Comparison of ENCODE assay signal across 30 mouse cellular contexts in the genomic region with DNA sequence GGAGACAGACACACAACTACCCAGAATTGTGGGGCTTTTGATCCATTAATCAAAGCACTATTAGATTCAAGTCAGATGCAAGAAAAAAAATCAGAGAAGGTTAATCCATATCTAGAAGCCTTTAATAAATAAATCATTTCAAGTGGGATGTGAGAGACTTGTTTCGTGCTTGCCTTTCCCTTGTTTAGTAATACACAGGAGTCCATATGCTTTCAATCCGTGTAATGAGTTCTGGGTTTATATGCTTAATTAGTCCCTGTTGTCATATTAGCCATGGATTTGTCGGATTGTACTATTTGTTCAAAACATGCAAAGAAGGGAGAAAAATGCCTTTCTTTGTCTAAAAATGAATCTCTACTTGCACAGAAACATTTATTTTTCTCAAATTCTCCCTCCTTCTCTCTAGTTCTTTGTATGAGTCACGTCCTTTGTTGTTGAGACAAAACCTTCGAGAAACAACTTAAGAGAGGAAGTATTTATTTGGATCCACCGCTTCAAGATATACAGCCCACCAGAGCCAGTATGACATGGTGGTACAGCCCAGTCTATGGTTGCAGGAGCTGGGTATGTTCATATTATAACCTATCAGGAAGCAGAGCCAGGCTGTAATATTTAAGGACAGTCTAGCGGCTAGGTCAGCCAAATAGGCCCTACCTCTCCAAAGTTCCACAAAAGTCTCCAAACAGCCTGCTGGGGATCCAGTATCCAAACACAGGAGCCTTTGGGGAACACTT.
DNase-seq lines count a peak whose midpoint lies in the region; ATAC-seq and TF ChIP-seq lines count a peak whose summit lies in the region.
"Had no signal": no experiment of that assay in that cellular context is flagged by ENCODE, and none has a peak within 500 bp of the region (broad histone marks: within the 10 kb centered on the region; RNA-seq: fewer than 3 reads in every experiment).

No protein-coding gene starts in this region.

- H3K9me3 ChIP-seq in hindbrain, embryonic 14.5 days (ENCODE audit: control insufficient read depth, low read length), result no peaks in the 10 kb centered on the region
- no peaks in the 10 kb centered on the region for H3K9me3 ChIP-seq in hindbrain, embryonic 10.5 days
- no peaks in the 10 kb centered on the region for H3K9me3 ChIP-seq in midbrain, embryonic 14.5 days (ENCODE audit: control insufficient read depth, low read length)
- no peaks in the 10 kb centered on the region for H3K9me3 ChIP-seq in midbrain, postnatal 0 days (ENCODE audit: low read length)
- no peaks in the 10 kb centered on the region for H3K9me3 ChIP-seq in neural tube, embryonic 13.5 days
- H3K9me3 ChIP-seq: embryonic facial prominence, embryonic 13.5 days; embryonic facial prominence, embryonic 15.5 days; forebrain, embryonic 10.5 days; forebrain, embryonic 12.5 days; G1E had no signal

- H3K36me3 ChIP-seq in hindbrain, embryonic 14.5 days (replicated peaks; ENCODE audit: control insufficient read depth, insufficient read depth), result no peaks in the 10 kb centered on the region
- H3K36me3 ChIP-seq in hindbrain, embryonic 10.5 days, result no peaks in the 10 kb centered on the region
- H3K36me3 ChIP-seq in midbrain, embryonic 14.5 days (ENCODE audit: control insufficient read depth, insufficient read depth, low read length), result no peaks in the 10 kb centered on the region
- H3K36me3 ChIP-seq in midbrain, postnatal 0 days (ENCODE audit: insufficient read depth, low read length), result no peaks in the 10 kb centered on the region
- no peaks in the 10 kb centered on the region for H3K36me3 ChIP-seq in neural tube, embryonic 13.5 days
- H3K36me3 ChIP-seq: embryonic facial prominence, embryonic 13.5 days; embryonic facial prominence, embryonic 15.5 days; forebrain, embryonic 10.5 days; forebrain, embryonic 12.5 days; G1E had no signal

- TF ChIP-seq CTCF in midbrain, postnatal 0 days (IDR thresholded peaks at IDR 0.05), result no peak
- no peak for TF ChIP-seq CTCF in brain, embryonic 14.5 days (IDR thresholded peaks at IDR 0.05; ENCODE audit: borderline replicate concordance, extremely low read depth, insufficient read depth, insufficient read length)
- TF ChIP-seq CTCF in left cerebral cortex, adult 2 months (IDR thresholded peaks at IDR 0.05), result no peak

- no peak overlapping the region for H3K4me3 ChIP-seq in hindbrain, embryonic 14.5 days (replicated peaks; ENCODE audit: low read length)
- no peak overlapping the region for H3K4me3 ChIP-seq in hindbrain, embryonic 10.5 days
- no peak overlapping the region for H3K4me3 ChIP-seq in midbrain, embryonic 14.5 days (replicated peaks; ENCODE audit: low read depth, low read length)
- H3K4me3 ChIP-seq in midbrain, postnatal 0 days (ENCODE audit: low read depth, low read length), result no peak overlapping the region
- no peak overlapping the region for H3K4me3 ChIP-seq in neural tube, embryonic 13.5 days
- H3K4me3 ChIP-seq in left cerebral cortex, adult 2 months, result no peak overlapping the region
- H3K4me3 ChIP-seq: embryonic facial prominence, embryonic 13.5 days; embryonic facial prominence, embryonic 15.5 days; erythroblast, embryonic 14.5 days; forebrain, embryonic 10.5 days; forebrain, embryonic 12.5 days had no signal

- H3K27ac ChIP-seq in hindbrain, embryonic 14.5 days, result 0 out of 2 replicates have a peak overlapping the region, but pooled peaks have one; percentile 4
- no peak overlapping the region for H3K27ac ChIP-seq in hindbrain, embryonic 10.5 days
- H3K27ac ChIP-seq in midbrain, embryonic 14.5 days (replicated peaks; ENCODE audit: low read depth, low read length), result 0 out of 2 replicates have a peak overlapping the region, but pooled peaks have one; percentile 32
- no peak overlapping the region for H3K27ac ChIP-seq in midbrain, postnatal 0 days (ENCODE audit: low read depth, low read length)
- H3K27ac ChIP-seq in neural tube, embryonic 13.5 days (replicated peaks), result peak overlapping the region; percentile 28; the same call in 1 of the 2 replicates
- H3K27ac ChIP-seq in left cerebral cortex, adult 2 months, result no peak overlapping the region
- H3K27ac ChIP-seq: embryonic facial prominence, embryonic 13.5 days; embryonic facial prominence, embryonic 15.5 days; forebrain, embryonic 10.5 days; forebrain, embryonic 12.5 days had no signal

- peaks cover 9% of the 10 kb centered on the region; the same call in 1 of the 2 replicates for H3K4me1 ChIP-seq in hindbrain, embryonic 14.5 days (replicated peaks; ENCODE audit: control insufficient read depth, insufficient read depth, low read length)
- H3K4me1 ChIP-seq in hindbrain, embryonic 10.5 days (replicated peaks), result no peaks in the 10 kb centered on the region
- H3K4me1 ChIP-seq in midbrain, embryonic 14.5 days (ENCODE audit: control insufficient read depth, insufficient read depth, low read length), result no peaks in the 10 kb centered on the region
- no peaks in the 10 kb centered on the region for H3K4me1 ChIP-seq in midbrain, postnatal 0 days (ENCODE audit: insufficient read depth, low read length)
- H3K4me1 ChIP-seq in neural tube, embryonic 13.5 days (replicated peaks), result peaks cover 20% of the 10 kb centered on the region
- H3K4me1 ChIP-seq: embryonic facial prominence, embryonic 13.5 days; embryonic facial prominence, embryonic 15.5 days; forebrain, embryonic 12.5 days had no signal

- intact Hi-C loops in left cerebral cortex, adult 2 months (cut with DNase I), result no loop called here

- DNase-seq in hindbrain, embryonic 14.5 days (ENCODE audit: low spot score), result peak; percentile 39
- no peak for DNase-seq in hindbrain, embryonic 10.5 days (ENCODE audit: low spot score)
- peak; percentile 37 for DNase-seq in midbrain, embryonic 14.5 days
- no peak for DNase-seq in midbrain, postnatal 0 days (ENCODE audit: low spot score)
- no peak for DNase-seq in neural tube, embryonic 10.5 days (ENCODE audit: extremely low spot score, low spot score)
- peak; percentile 43 for DNase-seq in brain, embryonic 14.5 days (ENCODE audit: low read depth)
- DNase-seq in left cerebral cortex, adult 2 months (ENCODE audit: extremely low spot score in 1 of 2, low spot score in 2 of 2), result no peak
- DNase-seq: adrenal gland, adult 8-10 months; adrenal gland, postnatal 14 days; adrenal gland, postnatal 36 days; B cell, adult 2 months; cerebellum, adult 11 months; cerebellum, adult 18-20 months; cerebellum, adult 8-10 months; cerebellum, adult 9-11 months; cerebellum, postnatal 14 days; cerebellum, postnatal 36 days; embryo, embryonic 11 days had no signal

- no peak overlapping the region for H3K9ac ChIP-seq in hindbrain, embryonic 14.5 days
- H3K9ac ChIP-seq in midbrain, embryonic 14.5 days (replicated peaks; ENCODE audit: low read length), result no peak overlapping the region
- no peak overlapping the region for H3K9ac ChIP-seq in midbrain, postnatal 0 days (replicated peaks; ENCODE audit: low read length, poor library complexity, severe bottlenecking)
- no peak overlapping the region for H3K9ac ChIP-seq in neural tube, embryonic 13.5 days
- H3K9ac ChIP-seq: embryonic facial prominence, embryonic 13.5 days; embryonic facial prominence, embryonic 15.5 days; forebrain, embryonic 12.5 days had no signal

- no peak overlapping the region for H3K4me2 ChIP-seq in hindbrain, embryonic 14.5 days (replicated peaks)
- H3K4me2 ChIP-seq in midbrain, embryonic 14.5 days (ENCODE audit: low read length), result no peak overlapping the region
- no peak overlapping the region for H3K4me2 ChIP-seq in midbrain, postnatal 0 days (ENCODE audit: low read depth, low read length, poor library complexity, severe bottlenecking)
- no peak overlapping the region for H3K4me2 ChIP-seq in neural tube, embryonic 13.5 days
- H3K4me2 ChIP-seq: embryonic facial prominence, embryonic 13.5 days; embryonic facial prominence, embryonic 15.5 days; forebrain, embryonic 12.5 days had no signal

- WGBS in hindbrain, embryonic 14.5 days, result 65% methylated on average over 7 of the region's 7 CpGs
- 85% methylated on average over 7 of the region's 7 CpGs for WGBS in hindbrain, embryonic 10.5 days
- 67% methylated on average over 7 of the region's 7 CpGs for WGBS in midbrain, embryonic 14.5 days
- WGBS in midbrain, postnatal 0 days, result 64% methylated on average over 7 of the region's 7 CpGs
- 52% methylated on average over 7 of the region's 7 CpGs for WGBS in neural tube, embryonic 13.5 days

- 0 out of 2 replicates have a peak, but pooled peaks have one; percentile 32 for ATAC-seq in hindbrain, embryonic 14.5 days (ENCODE audit: low FRiP score)
- ATAC-seq in midbrain, embryonic 14.5 days (ENCODE audit: low FRiP score, low TSS enrichment), result peak; percentile 60; the same call in 1 of the 2 replicates
- ATAC-seq in midbrain, postnatal 0 days (ENCODE audit: low FRiP score), result no peak
- peak; percentile 78 for ATAC-seq in neural tube, embryonic 13.5 days (ENCODE audit: low read depth)
- ATAC-seq: activated CD4-positive, CD25-positive, alpha-beta regulatory T cell, adult 4 months; CD4-positive, CD25-positive, alpha-beta regulatory T cell, adult 4 months; forebrain, embryonic 14.5 days; Patski had no signal

- no peaks in the 10 kb centered on the region for H3K27me3 ChIP-seq in hindbrain, embryonic 14.5 days (ENCODE audit: control insufficient read depth, insufficient read depth, low read length)
- H3K27me3 ChIP-seq in hindbrain, embryonic 10.5 days (ENCODE audit: insufficient read depth, poor library complexity, severe bottlenecking), result no peaks in the 10 kb centered on the region
- no peaks in the 10 kb centered on the region for H3K27me3 ChIP-seq in midbrain, embryonic 14.5 days (ENCODE audit: control insufficient read depth, insufficient read depth, low read length)
- no peaks in the 10 kb centered on the region for H3K27me3 ChIP-seq in midbrain, postnatal 0 days (ENCODE audit: insufficient read depth, low read length)
- H3K27me3 ChIP-seq in neural tube, embryonic 13.5 days, result no peaks in the 10 kb centered on the region
- H3K27me3 ChIP-seq: CH12.LX; embryonic facial prominence, embryonic 13.5 days; embryonic facial prominence, embryonic 15.5 days; forebrain, embryonic 12.5 days; Patski had no signal

- TF ChIP-seq POLR2A in brain, embryonic 14.5 days (IDR thresholded peaks at IDR 0.05; ENCODE audit: borderline replicate concordance, extremely low read depth, insufficient read depth, insufficient read length, poor library complexity, severe bottlenecking), result no peak

Comparison
In these comparisons a context has a peak if more than half of its experiments do, and no peak if none do; other contexts are left out.
1. DNase-seq: peak in hindbrain, embryonic 14.5 days (single experiment), midbrain, embryonic 14.5 days (single experiment) and brain, embryonic 14.5 days (single experiment); none in hindbrain, embryonic 10.5 days (single experiment), midbrain, postnatal 0 days (single experiment), neural tube, embryonic 10.5 days (single experiment) and left cerebral cortex, adult 2 months (0 of 2).
2. H3K27ac ChIP-seq: peak in hindbrain, embryonic 14.5 days (single experiment), midbrain, embryonic 14.5 days (single experiment) and neural tube, embryonic 13.5 days (single experiment); none in hindbrain, embryonic 10.5 days (single experiment), midbrain, postnatal 0 days (single experiment) and left cerebral cortex, adult 2 months (single experiment).